Mouse (Mus musculus) testis, postnatal 14 days (tissue): ENCODE results near the gene Gm20662.
"Not testable (repeated sequence)": the region's sequence is repeated elsewhere in the genome, so short reads cannot be mapped to it uniquely, and the experiment has no call there.

Experiments
- DNase-seq: peaks from one replicate; pipeline ENCODE4 v3.0.0; 2021; ENCODE audit warnings: low spot score

Gm20662 gene

GRCm38 (mm10) chr9:108010385-108010784, 14.2 kb downstream of the Gm20662 start:
- DNase-seq = no peak

GRCm38 (mm10) chr9:108013577-108013976, 17.4 kb downstream of the Gm20662 start:
- DNase-seq = not testable (repeated sequence)

GRCm38 (mm10) chr9:108017127-108017526, 21.0 kb downstream of the Gm20662 start:
- no peak for DNase-seq

- DNase-seq = no peak
Observed at GRCm38 (mm10) chr9:108020741-108021140, 24.6 kb downstream of the Gm20662 start.

GRCm38 (mm10) chr9:108023216-108023615, 27.1 kb downstream of the Gm20662 start:
- DNase-seq = no peak

GRCm38 (mm10) chr9:108026584-108026983, 30.4 kb downstream of the Gm20662 start:
- no peak for DNase-seq

- no peak for DNase-seq
Observed at GRCm38 (mm10) chr9:108027867-108028266, 31.7 kb downstream of the Gm20662 start.

- no peak for DNase-seq
Observed at GRCm38 (mm10) chr9:108032126-108032525, 36.0 kb downstream of the Gm20662 start.

- no peak for DNase-seq
Observed at GRCm38 (mm10) chr9:108035331-108036156, 39.4 kb downstream of the Gm20662 start.

- DNase-seq = no peak
Observed at GRCm38 (mm10) chr9:108044751-108045492, 48.8 kb downstream of the Gm20662 start.

GRCm38 (mm10) chr9:108046582-108046981, 50.4 kb downstream of the Gm20662 start:
- no peak for DNase-seq

GRCm38 (mm10) chr9:108047601-108048565, 51.7 kb downstream of the Gm20662 start:
- DNase-seq = no peak

- no peak for DNase-seq
Observed at GRCm38 (mm10) chr9:108048566-108048955, 52.4 kb downstream of the Gm20662 start.

- peak; percentile 95 for DNase-seq
Observed at GRCm38 (mm10) chr9:108049016-108049455, 52.9 kb downstream of the Gm20662 start, which contains the start of gene Gmppb. Gene Gmppb (plus strand): TSS chr9:108049242.

GRCm38 (mm10) chr9:108049561-108050251, 53.6 kb downstream of the Gm20662 start:
- no peak for DNase-seq

- no peak for DNase-seq
Observed at GRCm38 (mm10) chr9:108051184-108051930, 55.2 kb downstream of the Gm20662 start.

GRCm38 (mm10) chr9:108051931-108052220, 55.7 kb downstream of the Gm20662 start:
- DNase-seq = no peak

- DNase-seq = no peak
Observed at GRCm38 (mm10) chr9:108052411-108052810, 56.3 kb downstream of the Gm20662 start.

GRCm38 (mm10) chr9:108052885-108053664, 56.9 kb downstream of the Gm20662 start, which contains the start of gene Amigo3:
Gene Amigo3 (plus strand): TSS chr9:108053159.
- DNase-seq = peak; percentile 83
